ENCODE assay signal across 26 mouse cellular contexts in genomic region chr9:60821501-60821900, GRCm38 (mm10). TPM values are rescaled to one million over a fixed set of nuclear protein-coding genes. Genes with fewer than 3 reads are reported as not detected.
DNase-seq lines count a peak whose midpoint lies in the region; TF ChIP-seq lines count a peak whose summit lies in the region.
"Had no signal": no experiment of that assay in that cellular context is flagged by ENCODE, and none has a peak within 500 bp of the region (broad histone marks: within the 10 kb centered on the region; RNA-seq: fewer than 3 reads in every experiment).

No protein-coding gene starts in this region.

- no peak for TF ChIP-seq POLR2A in ES-Bruce4 (IDR thresholded peaks at IDR 0.05; ENCODE audit: insufficient read depth, low read length)
- TF ChIP-seq POLR2A in kidney, adult 2 months (IDR thresholded peaks at IDR 0.05; ENCODE audit: low read depth, low read length): no peak

- peak overlapping the region; percentile 41 for H3K27ac ChIP-seq in ES-Bruce4 (ENCODE audit: insufficient read depth, low read length)
- 0 out of 2 replicates have a peak overlapping the region, but pooled peaks have one; percentile 14 for H3K27ac ChIP-seq in embryonic facial prominence, embryonic 10.5 days (replicated peaks)
- H3K27ac ChIP-seq in kidney, adult 2 months (ENCODE audit: insufficient read depth, low read depth, low read length): no peak overlapping the region
- H3K27ac ChIP-seq: embryonic facial prominence, embryonic 12.5 days; embryonic facial prominence, embryonic 15.5 days; heart, embryonic 15.5 days; hindbrain, embryonic 10.5 days; hindbrain, embryonic 13.5 days; intestine, embryonic 15.5 days had no signal

- H3K9me3 ChIP-seq in E14TG2a.4 (ENCODE audit: low read length): 0 out of 2 replicates have a peak, but pooled peaks cover 6% of the 10 kb centered on the region
- H3K9me3 ChIP-seq in ES-Bruce4 (replicated peaks; ENCODE audit: control insufficient read depth, insufficient read depth, low read length, poor library complexity, severe bottlenecking): no peaks in the 10 kb centered on the region; the same call in 1 of the 2 replicates
- no peaks in the 10 kb centered on the region for H3K9me3 ChIP-seq in embryonic facial prominence, embryonic 10.5 days
- H3K9me3 ChIP-seq: embryonic facial prominence, embryonic 12.5 days; embryonic facial prominence, embryonic 15.5 days; heart, embryonic 12.5 days; heart, embryonic 15.5 days; hindbrain, embryonic 10.5 days; hindbrain, embryonic 13.5 days; intestine, embryonic 15.5 days had no signal

- H3K9ac ChIP-seq in ES-Bruce4 (ENCODE audit: low read depth, poor library complexity, severe bottlenecking): no peak overlapping the region
- H3K9ac ChIP-seq: embryonic facial prominence, embryonic 12.5 days; embryonic facial prominence, embryonic 15.5 days; forebrain, postnatal 0 days; heart, embryonic 12.5 days; heart, embryonic 15.5 days; hindbrain, embryonic 13.5 days; intestine, embryonic 15.5 days had no signal

- H3K27me3 ChIP-seq in E14TG2a.4 (ENCODE audit: insufficient read depth, low read length) (no peaks in the 10 kb centered on the region), ES-Bruce4 (ENCODE audit: control insufficient read depth, insufficient read depth, low read length, poor library complexity, severe bottlenecking) (no peaks in the 10 kb centered on the region)
- H3K27me3 ChIP-seq in embryonic facial prominence, embryonic 10.5 days (replicated peaks; ENCODE audit: low read depth, poor library complexity, severe bottlenecking): no peaks in the 10 kb centered on the region
- no peaks in the 10 kb centered on the region for H3K27me3 ChIP-seq in kidney, adult 2 months (replicated peaks; ENCODE audit: control insufficient read depth, insufficient read depth, low read length)
- H3K27me3 ChIP-seq: embryonic facial prominence, embryonic 12.5 days; embryonic facial prominence, embryonic 15.5 days; heart, embryonic 12.5 days; heart, embryonic 15.5 days; hindbrain, embryonic 13.5 days; intestine, embryonic 15.5 days had no signal

- peak; percentile 88 for DNase-seq in R1 (ENCODE audit: low read depth, low spot score)
- DNase-seq in embryonic facial prominence, embryonic 10.5 days (ENCODE audit: low spot score): no peak
- no peak for DNase-seq in kidney, adult 2 months
- DNase-seq in thymus, postnatal 14 days: no peak
- no peak for DNase-seq in right cerebral cortex, postnatal 14 days
- no peak for DNase-seq in spleen, postnatal 14 days (ENCODE audit: low spot score in 2 of 2)
- DNase-seq: adrenal gland, postnatal 10 days; adrenal gland, postnatal 36 days; cerebellum, adult 18-20 months; cerebellum, adult 9-10 months; cerebellum, postnatal 14 days; forebrain, postnatal 0 days; gastrocnemius, postnatal 14 days; heart, adult 11 months; heart, postnatal 10 days; heart, postnatal 36 days had no signal

- H3K4me1 ChIP-seq in E14TG2a.4 (replicated peaks; ENCODE audit: low read depth, low read length) (peaks cover 48% of the 10 kb centered on the region), ES-Bruce4 (ENCODE audit: control insufficient read depth, insufficient read depth, low read length) (no peaks in the 10 kb centered on the region)
- peaks cover 17% of the 10 kb centered on the region for H3K4me1 ChIP-seq in embryonic facial prominence, embryonic 10.5 days
- peaks cover 16% of the 10 kb centered on the region; the same call in 1 of the 2 replicates for H3K4me1 ChIP-seq in kidney, adult 2 months (ENCODE audit: control insufficient read depth, insufficient read depth, low read length)
- H3K4me1 ChIP-seq: embryonic facial prominence, embryonic 15.5 days; hindbrain, embryonic 13.5 days had no signal

- WGBS in embryonic facial prominence, embryonic 10.5 days: 84% methylated on average over 4 of the region's 4 CpGs
- 85% methylated on average over 4 of the region's 4 CpGs for WGBS in kidney, adult 2 months

- H3K36me3 ChIP-seq in E14TG2a.4 (ENCODE audit: insufficient read depth, low read length) (no peaks in the 10 kb centered on the region), ES-Bruce4 (ENCODE audit: control insufficient read depth, insufficient read depth, low read length, poor library complexity, severe bottlenecking) (no peaks in the 10 kb centered on the region)
- H3K36me3 ChIP-seq in embryonic facial prominence, embryonic 10.5 days (replicated peaks): peaks cover 5% of the 10 kb centered on the region
- no peaks in the 10 kb centered on the region for H3K36me3 ChIP-seq in kidney, adult 2 months (ENCODE audit: control insufficient read depth, insufficient read depth, low read length)
- H3K36me3 ChIP-seq: embryonic facial prominence, embryonic 12.5 days; embryonic facial prominence, embryonic 15.5 days; heart, embryonic 15.5 days; hindbrain, embryonic 10.5 days; hindbrain, embryonic 13.5 days had no signal

- no peak for TF ChIP-seq EP300 in ES-Bruce4 (IDR thresholded peaks at IDR 0.05; ENCODE audit: insufficient read depth, low read depth, low read length)

- TF ChIP-seq CTCF in E14TG2a.4 (conservative IDR thresholded peaks at IDR 0.05; ENCODE audit: low read length) (no peak), ES-Bruce4 (IDR thresholded peaks at IDR 0.05; ENCODE audit: low read depth, low read length) (no peak)
- no peak for TF ChIP-seq CTCF in kidney, adult 2 months (conservative IDR thresholded peaks at IDR 0.05; ENCODE audit: insufficient read depth, insufficient read length, low read depth, low read length)

- H3K4me3 ChIP-seq in E14TG2a.4 (replicated peaks; ENCODE audit: low read length) (peak overlapping the region; percentile 49), ES-Bruce4 (ENCODE audit: low read depth, low read length) (no peak overlapping the region)
- H3K4me3 ChIP-seq in embryonic facial prominence, embryonic 10.5 days: no peak overlapping the region
- H3K4me3 ChIP-seq in kidney, adult 2 months (ENCODE audit: insufficient read depth, low read depth, low read length): no peak overlapping the region
- H3K4me3 ChIP-seq: embryonic facial prominence, embryonic 12.5 days; embryonic facial prominence, embryonic 15.5 days; heart, embryonic 12.5 days; heart, embryonic 15.5 days; hindbrain, embryonic 10.5 days; hindbrain, embryonic 13.5 days; intestine, embryonic 15.5 days had no signal

RNA-seq across cellular contexts. Expression of gene Uaca, which starts 27.2 kb away (rescaled TPM):
- 29.7 and 31.0 TPM in 2 replicates for polyA plus RNA-seq in ES-Bruce4 (2011; ENCODE audit: insufficient read depth, insufficient read length, low read depth, missing spikeins)
- 30.0 and 31.0 TPM in 2 replicates for polyA plus RNA-seq in embryonic facial prominence, embryonic 10.5 days (2016; fragmentation: Nextera tagmentation; extraction: Ambion mirVana)
- polyA plus RNA-seq in kidney, adult 2 months (2012; rRNA removed): 13.5 and 16.4 TPM in 2 replicates
- polyA plus RNA-seq: CD4-positive, CD25-positive, alpha-beta regulatory T cell, adult 4 months had no signal
